Mouse (Mus musculus): Measurements from ENCODE around the gene Cnga1. TPM values are rescaled to one million over a fixed set of nuclear protein-coding genes. Genes with fewer than 3 reads are reported as not detected.

Cnga1 gene
- total RNA-seq (2021): not detected

- no peak for DNase-seq (ENCODE audit: low spot score in 2 of 2)
- intact Hi-C loops (cut with DNase I): no loop called here
Observed at GRCm38 (mm10) chr5:72644175-72644574, at the start of gene Cnga1. Gene Cnga1 (minus strand): TSS chr5:72644275.

GRCm38 (mm10) chr5:72690516-72690915 is 46.4 kb upstream of the Cnga1 start:
- intact Hi-C loops (cut with DNase I): no loop called here
- no peak for DNase-seq (ENCODE audit: low spot score in 2 of 2)

- intact Hi-C loops (cut with DNase I): no loop called here
- DNase-seq (ENCODE audit: low spot score in 2 of 2): no peak
Observed at GRCm38 (mm10) chr5:72689556-72689955, 45.5 kb upstream of the Cnga1 start.

DNA sequence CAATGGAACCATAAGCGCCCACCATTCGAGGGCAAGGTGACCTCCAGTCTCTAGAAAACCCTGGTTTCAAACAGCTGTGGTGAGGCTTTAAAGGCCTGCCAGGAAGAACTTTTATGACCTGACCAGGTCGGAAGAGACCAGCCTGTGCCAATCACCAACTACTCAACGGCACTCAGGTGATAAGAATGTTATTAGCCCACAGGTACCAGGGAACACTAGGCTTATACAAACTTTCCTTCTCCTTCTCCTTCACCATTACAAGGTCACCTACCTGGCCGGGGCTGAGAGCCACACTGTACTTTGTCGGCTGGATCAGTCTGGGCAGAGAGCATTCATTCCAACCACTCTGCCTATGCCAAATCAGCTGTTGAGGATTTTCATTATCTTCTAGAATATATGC is 37.4 kb upstream of the Cnga1 start:
- no peak for DNase-seq (ENCODE audit: low spot score in 2 of 2)
- intact Hi-C loops (cut with DNase I): no loop called here

- intact Hi-C loops (cut with DNase I): no loop called here
- DNase-seq (ENCODE audit: low spot score in 2 of 2): no peak
Observed at GRCm38 (mm10) chr5:72674994-72675542, 31.0 kb upstream of the Cnga1 start.

- intact Hi-C loops (cut with DNase I): no loop called here
- no peak for DNase-seq (ENCODE audit: low spot score in 2 of 2)
Observed at GRCm38 (mm10) chr5:72671017-72671699, 27.1 kb upstream of the Cnga1 start.

- intact Hi-C loops (cut with DNase I): no loop called here
Observed at GRCm38 (mm10) chr5:72668351-72668750, 24.3 kb upstream of the Cnga1 start.

DNA sequence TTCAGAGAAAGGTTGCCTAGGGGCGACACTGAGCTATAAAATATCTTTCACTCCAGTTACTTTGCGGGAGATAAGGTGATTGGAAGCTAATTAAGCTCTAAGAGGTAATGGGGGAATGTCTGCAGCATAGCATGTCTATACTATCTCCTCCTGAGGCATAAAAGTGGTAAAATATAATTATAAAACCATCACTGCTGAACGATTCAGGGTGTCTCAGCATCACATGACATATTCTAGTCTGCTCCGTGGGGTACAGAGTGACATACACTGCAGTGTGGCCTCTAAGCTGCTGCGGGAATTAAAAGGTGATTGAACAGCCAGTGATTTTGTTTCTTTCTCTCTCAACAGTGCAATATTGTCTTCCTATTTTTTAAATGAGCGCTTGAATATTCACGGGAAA is 22.4 kb upstream of the Cnga1 start:
- no peak for DNase-seq (ENCODE audit: low spot score in 2 of 2)
- intact Hi-C loops (cut with DNase I): no loop called here

More at GRCm38 (mm10) chr5:72668351-72668750, 24.3 kb upstream of the Cnga1 start:
- DNase-seq (ENCODE audit: low spot score in 2 of 2): no peak

- DNase-seq (ENCODE audit: low spot score in 2 of 2): peak; percentile 16 to 52
- intact Hi-C loops (cut with DNase I): loop anchor here (2.0 kb wide), 2 partner anchors 46 to 94 kb away; no protein-coding TSS in a partner anchor
Observed at GRCm38 (mm10) chr5:72665281-72665680, 21.2 kb upstream of the Cnga1 start.

DNA sequence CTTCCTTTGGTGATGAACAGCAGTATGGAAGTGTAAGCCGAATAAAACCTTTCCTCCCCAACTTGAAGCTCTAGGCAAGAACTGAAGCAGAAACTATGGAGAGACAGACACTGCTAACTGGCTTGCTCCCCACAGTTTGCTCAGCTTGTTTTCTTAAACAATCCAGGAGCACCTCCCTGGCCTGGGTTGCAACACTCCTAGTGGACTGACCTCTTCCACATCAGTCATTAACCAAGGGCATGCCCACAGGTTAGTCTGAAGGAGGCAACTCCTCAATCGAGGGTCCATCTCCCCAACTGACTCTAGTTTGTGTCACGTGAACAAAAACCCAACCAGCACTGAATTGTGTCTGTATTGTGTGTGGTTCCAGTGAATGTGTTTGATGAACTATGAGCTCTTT is 20.8 kb upstream of the Cnga1 start:
- intact Hi-C loops (cut with DNase I): loop anchor here (2.0 kb wide), 2 partner anchors 46 to 94 kb away; no protein-coding TSS in a partner anchor
- no peak for DNase-seq (ENCODE audit: low spot score in 2 of 2)

DNA sequence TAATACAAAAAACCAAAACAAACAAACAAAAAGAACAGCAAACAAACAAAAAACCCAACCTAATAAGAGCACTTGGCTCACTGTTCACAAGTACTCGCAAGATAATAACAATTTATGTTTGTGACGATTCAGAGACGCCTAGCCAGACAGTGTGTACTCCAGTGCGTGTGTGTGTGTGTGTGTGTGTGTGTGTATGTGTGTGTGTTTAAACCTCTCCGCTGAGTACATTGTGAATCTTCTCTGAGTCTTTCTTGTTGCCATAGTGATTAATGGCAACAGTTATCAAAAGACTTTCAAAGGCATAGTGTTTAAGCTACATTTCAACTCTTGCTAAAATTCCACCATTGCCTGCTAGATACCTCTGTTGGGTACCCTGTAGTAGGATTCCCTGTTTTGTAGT is 20.1 kb upstream of the Cnga1 start:
- intact Hi-C loops (cut with DNase I): loop anchor here (2.0 kb wide), 2 partner anchors 47 to 95 kb away; no protein-coding TSS in a partner anchor
- DNase-seq (ENCODE audit: low spot score in 2 of 2): no peak

GRCm38 (mm10) chr5:72661051-72661781 is 17.1 kb upstream of the Cnga1 start:
- intact Hi-C loops (cut with DNase I): no loop called here
- DNase-seq (ENCODE audit: low spot score in 2 of 2): no peak

DNA sequence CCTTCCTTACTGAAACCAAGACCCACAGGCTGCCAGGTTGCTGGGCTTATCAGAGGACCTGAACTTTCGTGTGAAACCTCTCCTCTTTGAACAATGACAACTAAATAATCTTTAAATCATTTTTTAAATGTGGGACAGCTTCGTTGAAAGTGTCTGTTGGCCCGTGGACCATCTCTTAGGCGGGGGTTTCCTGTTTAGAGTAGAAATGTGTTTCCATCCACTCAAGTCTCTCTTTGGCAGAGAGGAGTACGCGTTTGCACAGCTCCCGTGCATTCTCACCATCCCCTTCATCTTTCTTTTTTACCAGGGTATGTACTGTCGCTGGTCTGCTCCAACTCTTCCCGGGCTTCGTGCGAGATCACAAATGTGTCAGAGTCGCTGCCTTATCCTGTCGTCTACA is 14.3 kb upstream of the Cnga1 start:
- intact Hi-C loops (cut with DNase I): no loop called here
- DNase-seq (ENCODE audit: low spot score in 2 of 2): no peak

DNA sequence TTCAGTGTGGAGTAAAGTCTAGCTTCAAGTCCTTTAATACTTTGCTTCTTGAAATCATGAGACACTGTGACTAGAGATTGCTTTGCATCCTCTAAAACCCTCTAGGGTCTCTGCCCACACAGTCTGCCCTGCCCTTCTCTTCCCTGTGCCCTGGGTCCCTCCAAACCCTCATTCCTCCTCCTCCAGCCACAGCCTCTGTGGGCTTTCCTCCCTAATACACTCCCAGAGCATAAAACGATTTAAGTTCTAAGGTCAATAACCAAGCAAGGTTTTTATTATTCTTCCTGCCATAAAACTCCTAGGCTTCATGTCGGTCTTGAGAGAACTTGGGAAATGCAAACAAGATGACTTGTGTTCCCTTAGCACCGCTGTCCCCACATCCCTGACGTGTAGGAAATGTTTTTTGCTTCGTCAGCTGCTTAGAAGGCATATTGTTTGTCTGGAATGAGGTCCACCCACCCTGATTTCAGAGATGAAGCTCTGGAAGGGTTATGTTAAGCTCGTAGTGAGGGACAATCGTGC is 12.3 kb upstream of the Cnga1 start:
- no peak for DNase-seq (ENCODE audit: low spot score in 2 of 2)
- intact Hi-C loops (cut with DNase I): no loop called here

DNA sequence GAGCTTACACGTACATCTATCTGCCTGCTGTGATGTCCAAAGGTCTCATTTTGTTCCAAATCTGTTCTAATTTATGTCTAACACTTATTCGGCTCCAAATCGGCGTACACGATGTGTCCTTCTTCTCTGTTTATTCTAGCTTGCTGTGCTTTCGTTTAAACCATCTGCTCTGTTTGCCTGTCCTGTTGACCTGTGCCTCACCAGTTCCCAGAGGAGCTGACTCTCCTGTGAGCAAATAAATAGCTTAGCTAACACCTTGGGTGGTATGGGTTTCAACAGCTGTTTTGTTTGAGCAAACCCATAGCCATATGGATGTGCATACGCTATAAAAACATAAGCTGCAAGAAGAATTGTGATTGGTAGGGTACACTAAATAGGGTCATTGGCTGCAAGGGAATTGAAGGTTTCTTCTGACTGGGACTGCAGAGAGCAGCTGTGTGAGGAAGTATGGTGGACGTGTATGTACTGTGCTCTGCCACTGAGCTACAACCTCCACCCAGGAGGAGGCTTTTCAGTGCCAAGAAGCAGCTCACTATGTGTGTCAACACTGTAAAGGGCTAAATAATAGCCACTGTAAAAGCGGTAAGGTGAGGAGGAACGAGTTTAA is 9.1 kb upstream of the Cnga1 start:
- intact Hi-C loops (cut with DNase I): no loop called here
- no peak for DNase-seq (ENCODE audit: low spot score in 2 of 2)

DNA sequence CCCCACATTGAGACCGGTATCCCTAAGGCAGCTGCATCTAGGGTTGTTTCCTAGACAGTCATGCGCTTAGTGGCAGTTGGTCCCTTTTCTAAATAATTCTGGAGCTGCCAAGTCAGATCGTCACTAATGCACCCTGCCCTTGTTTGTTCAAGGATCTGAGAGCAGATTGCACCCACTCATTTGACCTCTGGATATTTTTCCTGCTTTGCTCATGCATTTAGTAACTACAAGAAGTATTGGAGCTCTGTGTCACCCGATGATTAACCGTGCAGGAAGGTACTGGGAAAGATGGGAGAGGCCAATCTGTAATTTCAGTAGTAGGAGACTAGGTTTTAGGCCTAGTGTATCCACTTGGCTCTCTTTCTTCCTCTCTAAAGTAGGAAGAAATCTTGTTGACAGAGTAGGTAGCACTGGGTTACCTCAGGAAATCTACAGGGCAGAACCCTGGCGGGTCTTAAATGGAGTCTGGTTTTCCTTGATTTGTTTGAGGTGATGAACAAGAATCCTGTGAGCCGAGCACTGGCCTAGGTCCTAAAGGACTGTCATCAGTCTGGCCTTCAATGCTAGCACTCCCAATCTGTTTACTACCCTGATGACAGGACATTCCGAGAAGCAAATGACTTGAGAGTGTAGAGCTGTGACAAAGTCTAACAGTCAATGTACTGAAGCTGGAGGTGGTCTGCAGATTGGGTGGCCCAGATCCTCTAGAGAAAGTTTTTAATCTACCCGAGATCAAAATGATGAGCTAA is 5.1 kb upstream of the Cnga1 start:
- intact Hi-C loops (cut with DNase I): no loop called here
- DNase-seq (ENCODE audit: low spot score in 2 of 2): no peak

- intact Hi-C loops (cut with DNase I): no loop called here
Observed at GRCm38 (mm10) chr5:72647958-72648595, 4.0 kb upstream of the Cnga1 start.

GRCm38 (mm10) chr5:72647418-72647907 is 3.4 kb upstream of the Cnga1 start, which contains the start of gene Nipal1:
Gene Nipal1 (plus strand): TSS chr5:72647795.
- intact Hi-C loops (cut with DNase I): no loop called here
- peak in 1 of 2 experiments; percentile 15 for DNase-seq (ENCODE audit: low spot score in 2 of 2)

More at GRCm38 (mm10) chr5:72647958-72648595, 4.0 kb upstream of the Cnga1 start:
- DNase-seq (ENCODE audit: low spot score in 2 of 2): no peak

GRCm38 (mm10) chr5:72646996-72647395 is 2.9 kb upstream of the Cnga1 start:
- intact Hi-C loops (cut with DNase I): no loop called here
- DNase-seq (ENCODE audit: low spot score in 2 of 2): no peak

All from left cerebral cortex, postnatal 25 days (tissue).